Mouse (Mus musculus) heart, embryonic 16.5 days (tissue): ENCODE results near the gene Cct8l1. TPM values are rescaled to one million over a fixed set of nuclear protein-coding genes. Genes with fewer than 3 reads are reported as not detected.

ENCODE experiments used
- ATAC-seq: fragments of 200-750 bp; cut with Nextera tagmentation; replicated peaks from 2 replicates; pipeline ENCODE4 v1.8.0; 2017; ENCODE audit warnings: moderate number of reproducible peaks; ENCODE audit not compliant: insufficient read depth, low FRiP score; ENCODE audit errors: extremely low read depth
- H3K27ac ChIP-seq: fragments of 300-500 bp; sonication (generic); 2 replicates; pipeline ENCODE4 v1.5.1; 2014; ENCODE audit warnings: mild to moderate bottlenecking, low read length, control low read depth, moderate library complexity
- H3K27me3 ChIP-seq: fragments of 300-500 bp; sonication (generic); 2 replicates; pipeline ENCODE4 v1.6.1; 2014; ENCODE audit warnings: low read length, mixed read lengths; ENCODE audit not compliant: control insufficient read depth, insufficient read depth
- H3K36me3 ChIP-seq: fragments of 300-500 bp; sonication (generic); 2 replicates; pipeline ENCODE4 v1.6.1; 2014; ENCODE audit not compliant: control insufficient read depth, insufficient read depth
- H3K4me1 ChIP-seq: fragments of 300-500 bp; sonication (generic); 2 replicates; pipeline ENCODE4 v1.6.1; 2014; ENCODE audit warnings: low read length, mixed read lengths; ENCODE audit not compliant: control insufficient read depth, insufficient read depth
- H3K4me2 ChIP-seq: fragments of 300-500 bp; sonication (generic); 2 replicates; pipeline ENCODE4 v1.6.1; 2014; ENCODE audit warnings: low read depth, mild to moderate bottlenecking, control low read depth, low read length
- H3K4me3 ChIP-seq: fragments of 300-500 bp; sonication (generic); 2 replicates; pipeline ENCODE4 v1.5.1; 2014; ENCODE audit warnings: mild to moderate bottlenecking, control low read depth, low read length
- H3K9ac ChIP-seq: fragments of 300-500 bp; sonication (generic); 2 replicates; pipeline ENCODE4 v1.6.1; 2014; ENCODE audit warnings: low read length, control low read depth
- H3K9me3 ChIP-seq: fragments of 300-500 bp; sonication (generic); replicated peaks from 2 replicates; pipeline ENCODE4 v1.6.1; 2016; ENCODE audit warnings: low read length; ENCODE audit not compliant: control insufficient read depth
- WGBS: fragments of 180-500 bp; shearing (Covaris S2); extraction: QIAGEN DNeasy Blood & Tissue Kit; methylation state at CpG from one replicate; pipeline ENCODE4 v1.1.7; 2014; 5-methylcytosine and 5-hydroxymethylcytosine counted together
- polyA plus RNA-seq: library from polyadenylated mRNA; unstranded; fragments of >200 nt; fragmentation: Nextera tagmentation; extraction: Ambion mirVana; gene quantifications from 2 replicates; pipeline ENCODE4 v1.2.1, GENCODE M21; 2015

Gene Cct8l1
- polyA plus RNA-seq, 1 experiment from 2014 or later = 0.16 TPM

GRCm38 (mm10) chr5:25554689-25555088, 38.8 kb downstream of the Cct8l1 start:
- Histone ChIP-seq H3K4me3 (no peak overlapping the region), H3K27ac (no peak overlapping the region), H3K9me3 (no peaks in the 10 kb centered on the region), H3K36me3 (no peaks in the 10 kb centered on the region), H3K9ac (no peak overlapping the region), H3K4me2 (no peak overlapping the region), H3K27me3 (no peaks in the 10 kb centered on the region), H3K4me1 (no peaks in the 10 kb centered on the region)
- WGBS = 30% methylated on average over 1 of the region's 1 CpGs
- no peak for ATAC-seq

GRCm38 (mm10) chr5:25555684-25556083, 39.8 kb downstream of the Cct8l1 start:
- WGBS = 76% methylated on average over 5 of the region's 5 CpGs
- no peaks in the 10 kb centered on the region for H3K4me1 ChIP-seq
- H3K27ac ChIP-seq = no peak overlapping the region
- H3K4me3 ChIP-seq = no peak overlapping the region
- no peaks in the 10 kb centered on the region for H3K36me3 ChIP-seq
- H3K4me2 ChIP-seq = no peak overlapping the region
- H3K9ac ChIP-seq = no peak overlapping the region
- H3K9me3 ChIP-seq = no peaks in the 10 kb centered on the region
- H3K27me3 ChIP-seq = no peaks in the 10 kb centered on the region
- ATAC-seq = no peak

- WGBS = 54% methylated on average over 5 of the region's 5 CpGs
- no peak overlapping the region for H3K27ac ChIP-seq
- no peak overlapping the region for H3K4me3 ChIP-seq
- no peaks in the 10 kb centered on the region for H3K9me3 ChIP-seq
- no peaks in the 10 kb centered on the region for H3K36me3 ChIP-seq
- H3K4me1 ChIP-seq = no peaks in the 10 kb centered on the region
- no peak overlapping the region for H3K4me2 ChIP-seq
- H3K9ac ChIP-seq = no peak overlapping the region
- H3K27me3 ChIP-seq = no peaks in the 10 kb centered on the region
- ATAC-seq = no peak
These were observed 40.5 kb downstream of the Cct8l1 start for GRCm38 (mm10) chr5:25556363-25556762.

Other genes with a start within 250 kb of the Cct8l1 start
- 7.7 and 8.1 TPM in 2 replicates for gene Kmt2c, start 17.3 kb upstream of the Cct8l1 start, polyA plus RNA-seq
- 7.4 and 8.0 TPM in 2 replicates for gene Xrcc2, start 189.8 kb downstream of the Cct8l1 start, polyA plus RNA-seq
- gene Actr3b, start 243.9 kb downstream of the Cct8l1 start, polyA plus RNA-seq = 30.8 and 31.6 TPM in 2 replicates